Mouse (Mus musculus) intestine, embryonic 15.5 days (tissue): Measurements from ENCODE around the gene Dop1b. TPM values are rescaled to one million over a fixed set of nuclear protein-coding genes. Genes with fewer than 3 reads are reported as not detected.
"Not testable (repeated sequence)": the region's sequence is repeated elsewhere in the genome, so short reads cannot be mapped to it uniquely, and the experiment has no call there.

Experiments
- ATAC-seq: fragments of 200-750 bp; cut with Nextera tagmentation; 2 replicates; pipeline ENCODE4 v1.8.0; 2017; ENCODE audit warnings: moderate TSS enrichment, moderate library complexity
- H3K27ac ChIP-seq: fragments of 300-500 bp; sonication (generic); 2 replicates; pipeline ENCODE4 v1.5.1; 2015; ENCODE audit warnings: mild to moderate bottlenecking, inconsistent platforms
- H3K27me3 ChIP-seq: fragments of 300-500 bp; sonication (generic); replicated peaks from 2 replicates; pipeline ENCODE4 v1.6.1; 2015; ENCODE audit warnings: inconsistent platforms
- H3K36me3 ChIP-seq: fragments of 300-500 bp; sonication (generic); 2 replicates; pipeline ENCODE4 v1.6.1; 2015; ENCODE audit warnings: inconsistent platforms
- H3K4me1 ChIP-seq: fragments of 300-500 bp; sonication (generic); replicated peaks from 2 replicates; pipeline ENCODE4 v1.6.1; 2015; ENCODE audit warnings: inconsistent platforms
- H3K4me2 ChIP-seq: fragments of 300-500 bp; sonication (generic); replicated peaks from 2 replicates; pipeline ENCODE4 v1.6.1; 2015; ENCODE audit warnings: mild to moderate bottlenecking, inconsistent platforms
- H3K4me3 ChIP-seq: fragments of 300-500 bp; sonication (generic); replicated peaks from 2 replicates; pipeline ENCODE4 v1.5.1; 2015; ENCODE audit warnings: inconsistent platforms
- H3K9ac ChIP-seq: fragments of 300-500 bp; sonication (generic); 2 replicates; pipeline ENCODE4 v1.6.1; 2015; ENCODE audit warnings: inconsistent platforms
- H3K9me3 ChIP-seq: fragments of 300-500 bp; sonication (generic); 2 replicates; pipeline ENCODE4 v1.6.1; 2016; ENCODE audit warnings: inconsistent platforms
- WGBS: fragments of 180-500 bp; shearing (Covaris S2); methylation state at CpG from one replicate; pipeline ENCODE4 v1.1.7; 2015; 5-methylcytosine and 5-hydroxymethylcytosine counted together
- polyA plus RNA-seq: library from polyadenylated mRNA; unstranded; fragments of >200 nt; fragmentation: Nextera tagmentation; extraction: Ambion mirVana; gene quantifications from 2 replicates; pipeline ENCODE4 v1.2.1, GENCODE M21; 2015

Gene Dop1b
- polyA plus RNA-seq, 1 experiment from 2014 or later = 14.4 TPM

DNA sequence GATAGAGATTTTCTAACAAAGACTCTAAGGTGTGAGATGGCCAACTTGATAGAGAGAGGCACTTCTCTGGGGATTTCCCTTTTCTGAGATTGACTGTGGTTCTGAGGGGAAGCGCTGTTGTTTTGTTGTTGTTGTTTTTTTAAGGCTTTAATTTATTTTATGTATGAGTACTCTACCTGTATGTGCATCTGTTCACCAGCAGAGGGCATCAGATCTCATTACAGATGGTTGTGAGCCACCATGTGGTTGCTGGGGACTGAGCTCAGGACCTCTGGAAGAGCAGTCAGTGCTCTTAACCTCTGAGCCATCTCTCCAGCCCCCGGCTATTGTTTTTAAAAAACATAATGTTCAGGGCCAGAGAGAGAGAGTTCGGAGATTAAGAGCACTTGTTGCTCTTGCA lies 25.9 kb upstream of the Dop1b start:
- not testable (repeated sequence) for ATAC-seq, H3K27ac ChIP-seq, H3K9me3 ChIP-seq, H3K9ac ChIP-seq, H3K36me3 ChIP-seq, H3K4me2 ChIP-seq, H3K4me3 ChIP-seq
- H3K4me1 ChIP-seq = peaks cover 14% of the 10 kb centered on the region
- peaks cover 29% of the 10 kb centered on the region for H3K27me3 ChIP-seq
- WGBS = 95% methylated on average over 3 of the region's 3 CpGs

DNA sequence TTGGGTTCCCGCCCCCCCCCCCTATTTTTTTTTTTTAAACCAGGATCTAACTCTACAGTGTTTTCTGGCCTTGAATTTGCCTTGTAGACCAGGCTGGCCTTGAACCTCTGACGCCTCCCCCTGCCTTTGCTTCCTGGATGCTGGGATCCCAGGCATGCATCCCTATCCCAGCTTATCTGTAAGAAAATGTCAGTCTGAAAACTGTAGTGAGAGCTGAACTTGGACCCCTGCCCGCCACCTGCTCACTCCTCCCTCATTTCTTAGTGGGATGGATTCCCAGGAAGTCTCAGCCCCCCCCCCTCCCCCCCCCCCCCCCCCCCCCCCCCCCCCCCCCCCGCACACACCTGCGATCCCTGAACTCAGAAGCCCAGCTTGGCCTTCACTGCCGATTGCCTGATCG lies 25.3 kb upstream of the Dop1b start:
- ATAC-seq = no peak
- Histone ChIP-seq H3K9me3 (no peaks in the 10 kb centered on the region), H3K4me1 (peaks cover 14% of the 10 kb centered on the region), H3K27me3 (peaks cover 29% of the 10 kb centered on the region), H3K36me3 (no peaks in the 10 kb centered on the region), H3K4me3 (no peak overlapping the region), H3K4me2 (no peak overlapping the region), H3K9ac (no peak overlapping the region), H3K27ac (no peak overlapping the region)
- 83% methylated on average over 5 of the region's 7 CpGs for WGBS

DNA sequence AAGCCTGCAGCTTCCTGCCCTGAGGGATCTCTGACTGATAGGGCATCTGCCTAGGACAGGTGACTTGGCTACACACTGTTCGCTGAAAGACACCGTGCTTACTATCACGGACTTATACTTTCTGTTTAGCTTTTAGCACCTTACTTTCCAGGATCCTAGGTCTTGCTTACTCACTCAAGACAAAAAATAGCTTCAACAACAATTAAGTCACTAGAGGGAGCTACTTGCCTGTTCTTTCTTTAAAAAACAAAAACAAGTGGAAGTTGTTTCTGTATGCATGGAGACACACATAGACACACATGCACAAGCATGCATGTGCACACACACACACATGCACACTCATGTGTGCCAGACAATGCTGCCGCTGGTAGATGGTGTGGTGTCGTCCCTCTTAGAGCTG lies 24.8 kb upstream of the Dop1b start:
- H3K4me2 ChIP-seq = peak overlapping the region; percentile 37
- 37% methylated on average over 5 of the region's 5 CpGs for WGBS
- ATAC-seq = no peak
- no peaks in the 10 kb centered on the region for H3K36me3 ChIP-seq
- H3K4me3 ChIP-seq = no peak overlapping the region
- peaks cover 14% of the 10 kb centered on the region for H3K4me1 ChIP-seq
- no peak overlapping the region for H3K27ac ChIP-seq
- peaks cover 24% of the 10 kb centered on the region for H3K27me3 ChIP-seq
- H3K9me3 ChIP-seq = no peaks in the 10 kb centered on the region
- H3K9ac ChIP-seq = no peak overlapping the region

DNA sequence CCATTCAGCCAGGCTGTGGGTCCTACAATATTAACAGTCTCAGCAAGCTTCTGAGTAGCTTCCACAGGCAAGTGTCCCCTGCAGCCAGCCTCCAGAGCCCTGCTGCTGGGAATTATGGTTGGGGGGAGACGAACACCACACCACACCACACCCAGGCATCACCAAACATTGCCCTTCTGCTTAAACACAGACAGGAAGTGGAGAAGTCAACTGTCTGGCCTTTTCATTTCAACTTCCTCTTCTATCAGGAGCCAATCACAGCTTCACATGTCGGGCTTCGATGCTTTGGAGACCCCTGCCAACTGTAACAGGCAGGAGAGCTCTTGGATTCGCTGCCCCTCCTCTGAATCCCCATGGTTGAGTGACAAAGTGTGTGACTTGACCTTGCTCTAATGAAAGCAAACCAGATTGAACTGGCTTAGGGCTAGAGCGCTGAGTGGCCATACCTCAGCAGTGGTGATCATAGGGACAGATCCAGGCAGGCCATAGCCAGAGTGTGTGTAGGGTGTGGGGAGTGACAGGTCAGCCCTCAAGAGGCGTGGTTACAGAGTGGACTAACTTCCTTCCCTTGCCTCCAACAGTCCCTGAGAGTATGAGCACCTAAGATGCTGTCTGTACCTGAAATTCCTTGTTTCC lies 20.4 kb upstream of the Dop1b start:
- Histone ChIP-seq H3K9ac (no peak overlapping the region), H3K27me3 (no peaks in the 10 kb centered on the region), H3K36me3 (no peaks in the 10 kb centered on the region), H3K4me1 (no peaks in the 10 kb centered on the region), H3K9me3 (no peaks in the 10 kb centered on the region), H3K27ac (no peak overlapping the region), H3K4me2 (no peak overlapping the region), H3K4me3 (no peak overlapping the region)
- no peak for ATAC-seq
- 69% methylated on average over 6 of the region's 6 CpGs for WGBS

DNA sequence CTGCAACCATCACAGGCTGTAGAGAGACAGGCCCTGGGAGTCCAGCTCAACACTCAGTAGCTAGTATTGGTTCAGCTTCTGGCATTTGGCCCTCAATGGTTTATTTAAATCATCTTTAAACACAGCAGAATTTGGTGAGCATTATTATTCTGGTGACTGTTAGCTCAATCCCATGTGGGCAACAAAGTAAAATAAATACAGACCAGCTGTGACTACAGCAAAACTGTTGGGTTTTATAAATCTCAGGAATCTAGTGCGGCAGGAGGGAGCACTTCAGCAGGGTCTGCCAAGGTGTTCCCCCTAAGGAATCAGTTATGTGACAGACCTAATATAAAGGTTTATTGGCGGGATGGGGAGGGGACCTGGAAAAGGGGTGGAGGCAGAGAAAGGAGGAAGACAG lies 19.0 kb upstream of the Dop1b start:
- H3K4me3 ChIP-seq = no peak overlapping the region
- no peak overlapping the region for H3K9ac ChIP-seq
- H3K27me3 ChIP-seq = no peaks in the 10 kb centered on the region
- ATAC-seq = no peak
- 63% methylated on average over 2 of the region's 2 CpGs for WGBS
- H3K9me3 ChIP-seq = no peaks in the 10 kb centered on the region
- no peaks in the 10 kb centered on the region for H3K4me1 ChIP-seq
- H3K36me3 ChIP-seq = no peaks in the 10 kb centered on the region
- H3K4me2 ChIP-seq = no peak overlapping the region
- H3K27ac ChIP-seq = no peak overlapping the region

DNA sequence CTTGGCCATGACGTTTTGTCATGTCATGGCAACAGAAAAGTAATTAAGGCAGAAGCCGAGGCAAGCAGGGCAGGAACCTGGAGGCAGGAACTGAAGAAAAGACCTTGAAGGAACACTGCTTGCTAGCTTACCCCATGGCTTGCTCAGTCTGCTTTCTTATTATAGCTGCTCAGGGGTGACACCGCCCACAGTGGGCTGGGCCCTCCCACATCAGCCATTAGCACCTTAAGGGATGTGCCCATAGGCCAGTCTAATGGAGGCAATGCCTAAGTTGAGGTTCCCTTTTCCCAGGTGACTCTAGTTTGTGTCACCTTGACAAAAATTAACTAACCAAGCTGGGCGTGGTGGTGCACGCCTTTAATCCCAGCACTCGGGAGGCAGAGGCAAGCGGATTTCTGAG lies 4.6 kb upstream of the Dop1b start:
- 92% methylated on average over 7 of the region's 7 CpGs for WGBS
- Histone ChIP-seq H3K4me3 (no peak overlapping the region), H3K9me3 (no peaks in the 10 kb centered on the region), H3K4me1 (no peaks in the 10 kb centered on the region), H3K27ac (no peak overlapping the region), H3K27me3 (no peaks in the 10 kb centered on the region), H3K4me2 (no peak overlapping the region), H3K36me3 (no peaks in the 10 kb centered on the region), H3K9ac (no peak overlapping the region)
- no peak for ATAC-seq

DNA sequence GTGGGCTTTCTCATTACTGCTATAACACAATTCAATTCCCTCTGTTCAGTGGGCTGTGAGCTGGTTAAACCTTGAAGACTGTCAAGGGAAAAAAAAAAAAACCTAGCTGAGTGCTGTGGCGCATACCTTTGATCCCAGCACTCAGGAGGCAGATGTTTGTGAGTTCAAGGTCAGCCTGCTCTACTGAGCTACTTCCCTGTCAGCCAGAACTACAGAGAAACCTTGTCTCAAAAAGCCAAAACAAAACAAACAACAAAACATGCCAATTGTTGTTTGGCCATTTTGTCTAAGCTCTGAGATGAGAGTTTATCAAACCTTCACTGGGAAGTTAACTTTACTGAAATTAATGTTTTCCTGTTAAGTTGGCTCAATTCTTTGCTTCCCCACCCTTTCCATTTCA lies 2.5 kb upstream of the Dop1b start:
- Histone ChIP-seq H3K4me2 (no peak overlapping the region), H3K36me3 (no peaks in the 10 kb centered on the region), H3K4me1 (0 out of 2 replicates have a peak, but pooled peaks cover 3% of the 10 kb centered on the region), H3K27me3 (no peaks in the 10 kb centered on the region), H3K9ac (no peak overlapping the region), H3K27ac (no peak overlapping the region), H3K9me3 (no peaks in the 10 kb centered on the region), H3K4me3 (no peak overlapping the region)
- WGBS = 75% methylated on average over 1 of the region's 1 CpGs
- no peak for ATAC-seq

DNA sequence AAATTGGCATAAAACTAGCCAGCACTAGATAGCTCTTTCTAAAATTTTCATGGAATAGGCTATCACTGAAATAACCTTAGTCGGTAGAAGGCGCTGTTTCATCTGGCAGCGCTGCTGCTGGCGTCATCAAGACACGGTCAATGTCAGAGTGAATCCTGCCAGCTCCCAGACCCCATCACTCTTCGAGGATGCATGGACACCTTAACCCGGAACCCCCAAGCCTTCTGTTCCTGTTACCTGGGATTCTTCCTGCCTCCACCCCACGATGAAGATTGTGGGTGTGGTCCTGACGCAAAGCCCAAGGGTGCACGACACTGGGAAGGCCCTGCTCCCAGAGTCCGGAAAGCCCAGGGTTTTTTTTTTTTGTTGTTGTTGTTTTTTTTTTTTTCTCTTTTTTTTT lies 780 bp upstream of the Dop1b start:
- H3K9ac ChIP-seq = no peak overlapping the region

DNA sequence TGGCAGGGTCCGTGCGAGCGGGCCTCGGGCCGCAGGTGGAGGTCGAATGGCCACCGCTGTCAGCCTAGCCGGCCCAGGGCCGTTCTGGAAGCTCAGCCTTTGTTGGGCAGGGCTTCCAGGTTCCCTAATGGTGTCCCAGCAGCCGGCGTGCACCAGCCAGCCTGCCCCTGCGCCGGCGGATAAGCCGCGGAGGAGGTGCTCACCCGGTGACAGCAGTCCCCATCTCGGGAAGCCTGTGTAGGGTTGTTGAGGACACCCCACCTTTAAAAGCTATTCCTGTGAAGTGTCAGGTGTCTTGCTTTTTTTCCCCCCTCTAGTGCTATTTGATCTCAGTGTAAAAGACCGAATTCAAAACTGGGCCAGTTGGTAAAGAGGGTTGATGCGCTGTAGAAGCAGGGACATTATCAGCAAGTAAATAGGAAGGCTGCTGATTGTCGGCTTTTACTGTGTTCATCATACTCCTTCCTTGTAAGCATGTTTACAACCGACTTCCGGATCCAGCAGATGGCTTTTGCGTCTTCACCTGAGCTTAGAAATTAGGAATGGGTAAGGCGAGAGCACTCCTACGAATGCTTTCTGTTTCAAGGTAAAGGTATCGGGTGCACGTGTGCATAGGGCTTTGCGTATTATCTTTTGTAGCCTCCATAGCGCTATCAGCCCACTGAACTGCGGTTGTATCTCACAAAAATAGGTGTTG lies 633 bp downstream of the Dop1b start:
- Histone ChIP-seq H3K27me3 (no peaks in the 10 kb centered on the region), H3K27ac (0 out of 2 replicates have a peak overlapping the region, but pooled peaks have one; percentile 19), H3K4me2 (peak overlapping the region; percentile 83), H3K9me3 (no peaks in the 10 kb centered on the region), H3K4me3 (peak overlapping the region; percentile 74), H3K9ac (peak overlapping the region; percentile 69), H3K36me3 (no peaks in the 10 kb centered on the region), H3K4me1 (peaks cover 8% of the 10 kb centered on the region; the same call in 1 of the 2 replicates)
- 10% methylated on average over 31 of the region's 31 CpGs for WGBS
- no peak for ATAC-seq

More for the DNA sequence above, 780 bp upstream of the Dop1b start:
- no peaks in the 10 kb centered on the region for H3K36me3 ChIP-seq
- peak overlapping the region; percentile 74 for H3K4me3 ChIP-seq
- H3K9me3 ChIP-seq = no peaks in the 10 kb centered on the region
- H3K4me2 ChIP-seq = peak overlapping the region; percentile 83
- H3K4me1 ChIP-seq = 0 out of 2 replicates have a peak, but pooled peaks cover 5% of the 10 kb centered on the region
- WGBS = under 1% methylated on average over 11 of the region's 11 CpGs
- ATAC-seq = peak; percentile 52
- H3K27me3 ChIP-seq = no peaks in the 10 kb centered on the region
- no peak overlapping the region for H3K27ac ChIP-seq

DNA sequence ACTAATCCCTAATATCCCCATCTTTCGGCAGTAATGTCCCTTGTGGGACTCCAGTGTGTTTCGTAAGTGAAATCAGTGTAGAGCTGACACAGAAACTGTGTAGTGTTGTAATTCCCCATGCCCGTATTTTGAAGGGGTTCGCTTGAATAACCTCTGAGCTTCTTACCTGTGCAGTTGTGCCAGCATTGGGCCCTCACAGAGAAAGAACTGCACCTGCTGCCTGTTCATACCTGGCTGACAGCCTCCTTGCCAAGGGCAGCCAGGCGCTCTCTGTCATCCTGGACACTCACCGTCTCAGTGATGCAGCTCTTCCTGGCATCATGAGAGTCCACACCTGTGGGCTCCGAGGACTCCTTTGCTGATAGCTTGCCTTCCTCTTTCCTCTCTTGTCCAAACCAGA lies 1.3 kb downstream of the Dop1b start:
- Histone ChIP-seq H3K9ac (no peak overlapping the region), H3K36me3 (no peaks in the 10 kb centered on the region), H3K9me3 (no peaks in the 10 kb centered on the region), H3K27ac (no peak overlapping the region), H3K4me2 (peak overlapping the region; percentile 83), H3K27me3 (no peaks in the 10 kb centered on the region), H3K4me1 (peaks cover 11% of the 10 kb centered on the region; the same call in 1 of the 2 replicates), H3K4me3 (peak overlapping the region; percentile 74)
- ATAC-seq = no peak
- 84% methylated on average over 7 of the region's 7 CpGs for WGBS

DNA sequence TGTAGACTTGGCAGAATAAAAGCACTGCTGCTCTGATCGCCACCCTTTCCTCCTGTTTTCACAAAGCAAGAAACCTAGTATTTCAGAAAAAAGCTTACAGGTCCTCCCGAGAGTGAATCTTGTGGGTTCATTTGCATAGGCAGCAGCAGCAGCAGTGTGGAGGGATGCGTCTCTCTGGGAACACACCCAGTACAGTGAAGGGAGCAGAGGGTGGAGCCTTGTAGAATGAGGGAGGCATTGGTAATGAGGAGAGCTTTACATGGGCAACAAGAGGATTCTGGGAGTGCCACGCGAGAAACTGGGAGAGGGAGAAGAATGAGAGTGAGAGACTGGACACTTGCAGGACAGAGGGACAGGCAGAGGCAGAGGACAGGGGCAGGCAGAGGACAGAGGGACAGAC lies 2.7 kb downstream of the Dop1b start:
- peaks cover 11% of the 10 kb centered on the region; the same call in 1 of the 2 replicates for H3K4me1 ChIP-seq
- no peak for ATAC-seq
- no peaks in the 10 kb centered on the region for H3K9me3 ChIP-seq
- H3K9ac ChIP-seq = no peak overlapping the region
- no peaks in the 10 kb centered on the region for H3K27me3 ChIP-seq
- no peak overlapping the region for H3K27ac ChIP-seq
- no peaks in the 10 kb centered on the region for H3K36me3 ChIP-seq
- no peak overlapping the region for H3K4me3 ChIP-seq
- 30% methylated on average over 5 of the region's 5 CpGs for WGBS
- H3K4me2 ChIP-seq = no peak overlapping the region

DNA sequence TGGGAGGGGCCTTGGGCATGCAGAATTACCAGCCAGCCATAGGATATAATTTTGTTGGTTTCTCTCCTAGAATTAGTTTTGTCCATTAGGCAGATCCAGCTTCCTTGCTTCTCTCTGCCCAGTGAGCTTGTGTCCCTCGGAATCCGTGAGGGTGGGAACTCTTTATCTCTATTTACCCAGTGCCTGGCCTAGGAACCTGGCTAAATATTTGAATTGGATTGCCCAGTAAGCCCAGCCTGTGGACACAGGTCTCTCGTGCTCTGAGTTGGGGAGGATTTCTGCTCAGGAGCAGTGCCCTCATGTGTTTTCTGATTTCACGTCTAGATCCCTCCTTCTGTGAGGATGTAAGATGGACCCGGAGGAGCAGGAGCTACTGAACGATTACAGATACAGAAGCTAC lies 4.1 kb downstream of the Dop1b start:
- Histone ChIP-seq H3K27ac (no peak overlapping the region), H3K4me3 (no peak overlapping the region), H3K4me2 (no peak overlapping the region), H3K36me3 (no peaks in the 10 kb centered on the region), H3K27me3 (no peaks in the 10 kb centered on the region), H3K9ac (no peak overlapping the region), H3K9me3 (no peaks in the 10 kb centered on the region), H3K4me1 (peaks cover 11% of the 10 kb centered on the region; the same call in 1 of the 2 replicates)
- no peak for ATAC-seq
- WGBS = 66% methylated on average over 6 of the region's 6 CpGs

DNA sequence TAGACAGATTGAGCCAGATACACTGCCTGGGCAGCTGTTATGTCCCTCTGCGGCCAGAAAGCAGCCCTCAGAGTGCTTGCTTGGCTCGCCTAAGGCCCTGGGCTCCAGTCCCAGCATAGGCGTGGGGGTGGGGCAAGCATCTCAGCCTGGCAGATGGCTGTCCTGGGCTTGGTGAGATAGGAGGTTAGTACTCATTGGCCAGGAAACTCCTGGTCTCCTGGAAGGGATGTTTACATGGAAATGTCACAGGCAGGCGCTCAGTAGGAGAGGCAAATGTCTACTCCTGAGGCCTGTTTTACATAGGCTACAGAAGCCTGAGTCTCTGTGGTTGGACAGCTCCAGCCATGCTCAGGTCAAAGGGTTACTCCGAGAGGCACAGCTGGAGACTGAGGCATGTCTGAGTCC lies 5.6 kb downstream of the Dop1b start:
- ATAC-seq = peak; percentile 50
- Histone ChIP-seq H3K27ac (no peak overlapping the region), H3K4me3 (no peak overlapping the region), H3K36me3 (no peaks in the 10 kb centered on the region), H3K4me1 (peaks cover 11% of the 10 kb centered on the region; the same call in 1 of the 2 replicates), H3K27me3 (no peaks in the 10 kb centered on the region), H3K4me2 (no peak overlapping the region), H3K9me3 (no peaks in the 10 kb centered on the region), H3K9ac (no peak overlapping the region)
- WGBS = 24% methylated on average over 5 of the region's 5 CpGs
